Mouse (Mus musculus) liver, postnatal 0 days (tissue): Measurements from ENCODE around the gene Cited4. TPM values are rescaled to one million over a fixed set of nuclear protein-coding genes. Genes with fewer than 3 reads are reported as not detected.

Experiments used
- ATAC-seq: fragments of 200-750 bp; cut with Nextera tagmentation; 2 replicates; pipeline ENCODE4 v1.8.0; 2017; ENCODE audit warnings: mild to moderate bottlenecking, moderate library complexity
- DNase-seq: peaks from one replicate; pipeline ENCODE4 v3.0.0-alpha.2; 2016
- H3K27ac ChIP-seq: fragments of 300-500 bp; sonication (generic); 2 replicates; pipeline ENCODE4 v1.5.1; 2014; ENCODE audit warnings: antibody characterized with exemption, moderate library complexity, mild to moderate bottlenecking, low read depth
- H3K27me3 ChIP-seq: fragments of 300-500 bp; sonication (generic); 2 replicates; pipeline ENCODE4 v1.6.1; 2014; ENCODE audit warnings: low read length, control low read depth, mixed read lengths; ENCODE audit not compliant: insufficient read depth
- H3K36me3 ChIP-seq: fragments of 300-500 bp; sonication (generic); replicated peaks from 2 replicates; pipeline ENCODE4 v1.6.1; 2014; ENCODE audit warnings: mild to moderate bottlenecking, control low read depth, low read length, moderate library complexity, mixed read lengths; ENCODE audit not compliant: insufficient read depth
- H3K4me1 ChIP-seq: fragments of 300-500 bp; sonication (generic); 2 replicates; pipeline ENCODE4 v1.6.1; 2014; ENCODE audit warnings: antibody characterized with exemption, mild to moderate bottlenecking, control low read depth; ENCODE audit not compliant: insufficient read depth
- H3K4me2 ChIP-seq: fragments of 300-500 bp; sonication (generic); 2 replicates; pipeline ENCODE4 v1.6.1; 2014; ENCODE audit warnings: low read depth, mild to moderate bottlenecking, low read length, moderate library complexity, mixed read lengths
- H3K4me3 ChIP-seq: fragments of 300-500 bp; sonication (generic); 2 replicates; pipeline ENCODE4 v1.5.1; 2014; ENCODE audit warnings: low read depth, low read length
- H3K9ac ChIP-seq: fragments of 300-500 bp; sonication (generic); replicated peaks from 2 replicates; pipeline ENCODE4 v1.6.1; 2014; ENCODE audit warnings: mild to moderate bottlenecking, moderate library complexity
- H3K9me3 ChIP-seq: fragments of 300-500 bp; sonication (generic); 2 replicates; pipeline ENCODE4 v1.6.1; 2016; ENCODE audit warnings: mild to moderate bottlenecking, control low read depth, low read length, mixed read lengths
- CTCF ChIP-seq: sonication (generic); IDR thresholded peaks from 2 replicates; pipeline ENCODE4 v1.5.1; 2016; ENCODE audit warnings: antibody characterized with exemption, low read depth
- EP300 ChIP-seq: IDR thresholded peaks from 2 replicates; pipeline ENCODE4 v1.6.1; 2016; ENCODE audit warnings: antibody characterized with exemption, low read depth, mild to moderate bottlenecking
- WGBS: fragments of 180-500 bp; shearing (Covaris S2); extraction: QIAGEN DNeasy Blood & Tissue Kit; methylation state at CpG from one replicate; pipeline ENCODE4 v1.1.7; 2014; ENCODE audit not compliant: insufficient replicate concordance; 5-methylcytosine and 5-hydroxymethylcytosine counted together
- polyA plus RNA-seq: library from polyadenylated mRNA; unstranded; fragments of >200 nt; fragmentation: Nextera tagmentation; extraction: Ambion mirVana; gene quantifications from 2 replicates; pipeline ENCODE4 v1.2.1, GENCODE M21; 2015

Cited4 gene
- polyA plus RNA-seq, 1 experiment from 2014 or later, result 22.9 TPM

DNA sequence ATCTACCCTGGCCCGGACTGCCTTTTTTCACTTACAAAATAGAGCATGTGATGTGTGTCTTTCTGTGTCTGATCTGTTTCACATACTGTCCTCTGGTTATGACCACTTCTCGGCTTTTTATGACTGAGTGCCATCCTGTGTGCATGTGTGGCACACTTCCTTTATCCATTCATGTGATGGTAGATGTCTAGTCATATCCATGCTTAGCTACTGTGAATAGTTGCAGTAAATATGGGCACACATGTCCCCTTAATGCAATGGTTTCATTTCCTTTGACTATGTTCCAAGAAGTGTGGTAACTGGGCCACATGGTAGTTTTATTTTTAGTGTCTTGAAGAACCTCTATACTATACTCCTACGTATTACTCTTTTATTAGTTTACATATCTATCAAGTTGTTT lies 22.5 kb upstream of the Cited4 start:
- DNase-seq (no peak), ATAC-seq (no peak)
- no peak overlapping the region for H3K27ac ChIP-seq
- H3K27me3 ChIP-seq, result peaks cover 10% of the 10 kb centered on the region
- H3K9me3 ChIP-seq, result no peaks in the 10 kb centered on the region
- no peak for TF ChIP-seq CTCF
- no peak for TF ChIP-seq EP300
- WGBS, result 74% methylated on average over 3 of the region's 3 CpGs
- no peaks in the 10 kb centered on the region for H3K36me3 ChIP-seq
- no peaks in the 10 kb centered on the region for H3K4me1 ChIP-seq
- no peak overlapping the region for H3K4me3 ChIP-seq
- H3K9ac ChIP-seq, result no peak overlapping the region
- no peak overlapping the region for H3K4me2 ChIP-seq

DNA sequence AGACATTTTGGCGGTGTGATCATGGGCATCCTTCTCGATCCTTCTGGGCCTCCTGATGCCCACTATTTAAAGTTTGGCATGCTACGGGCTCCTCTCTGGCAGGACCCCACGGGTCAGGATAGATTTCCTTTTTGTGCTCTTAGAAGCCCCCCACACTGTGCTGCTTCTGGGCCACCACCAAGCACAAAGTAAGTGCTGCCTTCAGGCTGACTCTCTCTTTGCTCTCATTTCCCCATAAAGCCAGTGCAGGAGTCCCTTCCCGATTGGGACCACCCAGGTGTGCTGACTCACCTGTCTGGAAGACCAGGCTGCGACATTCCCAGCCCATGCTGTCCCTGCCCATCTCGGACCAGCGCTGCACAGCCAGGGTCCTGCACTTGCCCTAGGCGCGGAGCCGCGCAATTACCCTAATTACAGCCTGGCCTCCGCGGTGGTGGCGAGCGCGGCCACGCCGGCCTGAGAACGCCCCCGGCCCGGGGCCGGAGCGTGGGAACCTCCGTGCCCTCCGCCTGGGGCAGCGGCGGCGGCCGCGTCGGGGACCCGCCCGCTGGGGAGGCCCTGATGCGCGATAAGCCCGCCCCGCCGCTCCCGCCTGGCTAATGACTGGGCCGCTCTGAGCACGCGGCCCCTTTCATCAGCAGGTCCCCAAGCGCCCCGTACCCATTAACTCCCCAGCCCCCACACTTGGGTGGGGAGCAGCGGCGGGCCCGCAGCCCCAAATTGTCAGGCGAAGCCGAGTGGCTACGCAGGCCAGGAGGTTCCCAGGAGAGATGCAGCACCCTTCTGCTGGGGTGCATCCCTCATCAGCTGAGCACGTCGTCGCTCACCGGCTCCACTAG lies 16.8 kb upstream of the Cited4 start:
- no peaks in the 10 kb centered on the region for H3K36me3 ChIP-seq
- peak overlapping the region; percentile 42 for H3K4me3 ChIP-seq
- peak; percentile 49 for DNase-seq
- peaks cover 6% of the 10 kb centered on the region for H3K4me1 ChIP-seq
- H3K27me3 ChIP-seq, result peaks cover 31% of the 10 kb centered on the region
- no peak overlapping the region for H3K27ac ChIP-seq
- TF ChIP-seq EP300, result no peak
- TF ChIP-seq CTCF, result no peak
- H3K4me2 ChIP-seq, result peak overlapping the region; percentile 75
- peak; percentile 63 for ATAC-seq
- H3K9me3 ChIP-seq, result no peaks in the 10 kb centered on the region
- 6% methylated on average over 53 of the region's 55 CpGs for WGBS
- peak overlapping the region; percentile 53 for H3K9ac ChIP-seq

DNA sequence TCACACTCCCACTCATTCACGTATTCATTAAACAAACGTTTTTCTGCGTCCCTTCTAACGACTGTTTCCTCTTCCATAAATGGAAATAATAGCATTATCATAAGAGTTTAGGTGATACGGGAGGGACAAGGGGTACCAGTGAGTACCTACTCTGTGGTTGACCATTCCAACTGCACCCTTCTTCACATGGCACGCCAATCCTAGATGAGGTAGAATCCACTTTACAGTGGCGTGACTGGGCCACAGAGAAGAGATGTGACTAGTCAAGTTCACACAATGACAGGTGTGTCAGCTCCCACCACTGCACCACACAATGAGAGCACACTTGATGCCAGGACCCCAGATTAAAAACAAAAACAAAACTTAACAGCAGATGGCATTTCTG lies 16.2 kb upstream of the Cited4 start:
- Histone ChIP-seq H3K4me1 (peaks cover 6% of the 10 kb centered on the region), H3K36me3 (no peaks in the 10 kb centered on the region), H3K27ac (no peak overlapping the region), H3K9me3 (no peaks in the 10 kb centered on the region), H3K27me3 (peaks cover 31% of the 10 kb centered on the region), H3K4me3 (peak overlapping the region; percentile 42), H3K9ac (no peak overlapping the region), H3K4me2 (peak overlapping the region; percentile 75)
- 24% methylated on average over 7 of the region's 7 CpGs for WGBS
- no peak for ATAC-seq
- DNase-seq, result no peak
- TF ChIP-seq CTCF (no peak), EP300 (no peak)

DNA sequence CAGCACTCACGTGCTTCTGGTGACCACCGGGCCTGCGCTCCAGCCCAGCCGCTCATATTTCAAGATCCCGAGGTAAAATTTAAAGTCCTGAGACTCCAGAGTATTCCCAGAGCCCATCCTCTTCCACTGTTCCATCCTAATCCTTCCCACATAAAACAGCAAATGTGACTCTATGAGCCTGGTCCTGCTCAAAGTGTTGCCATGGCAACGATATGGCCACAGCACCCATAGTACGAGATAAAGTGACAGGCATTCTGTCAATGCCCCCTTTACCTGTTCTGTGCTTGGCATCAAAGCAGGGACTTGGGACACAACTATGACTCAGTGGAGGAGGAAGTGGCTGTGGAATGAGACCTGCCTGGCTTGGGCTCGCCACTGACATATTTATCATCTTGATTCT lies 10.5 kb upstream of the Cited4 start:
- WGBS, result 79% methylated on average over 8 of the region's 8 CpGs
- H3K9me3 ChIP-seq, result no peaks in the 10 kb centered on the region; the same call in 1 of the 2 replicates
- H3K4me2 ChIP-seq, result no peak overlapping the region
- H3K9ac ChIP-seq, result no peak overlapping the region
- H3K4me3 ChIP-seq, result no peak overlapping the region
- H3K27me3 ChIP-seq, result peaks cover 2% of the 10 kb centered on the region; the same call in 1 of the 2 replicates
- DNase-seq, result no peak
- H3K27ac ChIP-seq, result no peak overlapping the region
- H3K4me1 ChIP-seq, result no peaks in the 10 kb centered on the region
- TF ChIP-seq EP300, result no peak
- no peak for TF ChIP-seq CTCF
- no peak for ATAC-seq
- H3K36me3 ChIP-seq, result no peaks in the 10 kb centered on the region

DNA sequence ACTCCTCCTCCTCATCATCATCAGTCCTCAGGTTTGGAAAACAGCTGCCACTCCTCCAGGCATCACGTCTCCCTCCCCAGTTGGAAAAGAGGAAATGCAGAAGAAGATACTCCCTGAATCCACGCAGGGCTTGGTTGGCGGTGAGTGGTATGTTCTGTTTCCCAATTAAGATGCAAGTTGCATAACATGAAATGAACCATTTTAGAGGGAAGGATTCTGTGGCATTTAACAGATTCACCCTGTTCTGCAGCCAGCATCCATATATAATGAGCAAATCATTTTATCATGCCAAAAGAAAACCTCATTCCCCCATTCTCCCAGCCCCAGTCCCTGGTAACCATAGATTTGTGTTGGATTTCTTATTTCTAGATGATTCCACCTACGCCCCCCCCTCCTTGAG lies 5.9 kb upstream of the Cited4 start:
- H3K4me2 ChIP-seq, result no peak overlapping the region
- H3K4me3 ChIP-seq, result no peak overlapping the region
- WGBS, result 57% methylated on average over 4 of the region's 4 CpGs
- H3K9me3 ChIP-seq, result no peaks in the 10 kb centered on the region; the same call in 1 of the 2 replicates
- H3K36me3 ChIP-seq, result no peaks in the 10 kb centered on the region
- TF ChIP-seq CTCF, result no peak
- TF ChIP-seq EP300, result no peak
- H3K27me3 ChIP-seq, result no peaks in the 10 kb centered on the region
- no peak overlapping the region for H3K9ac ChIP-seq
- no peak overlapping the region for H3K27ac ChIP-seq
- ATAC-seq, result no peak
- H3K4me1 ChIP-seq, result no peaks in the 10 kb centered on the region
- DNase-seq, result no peak

DNA sequence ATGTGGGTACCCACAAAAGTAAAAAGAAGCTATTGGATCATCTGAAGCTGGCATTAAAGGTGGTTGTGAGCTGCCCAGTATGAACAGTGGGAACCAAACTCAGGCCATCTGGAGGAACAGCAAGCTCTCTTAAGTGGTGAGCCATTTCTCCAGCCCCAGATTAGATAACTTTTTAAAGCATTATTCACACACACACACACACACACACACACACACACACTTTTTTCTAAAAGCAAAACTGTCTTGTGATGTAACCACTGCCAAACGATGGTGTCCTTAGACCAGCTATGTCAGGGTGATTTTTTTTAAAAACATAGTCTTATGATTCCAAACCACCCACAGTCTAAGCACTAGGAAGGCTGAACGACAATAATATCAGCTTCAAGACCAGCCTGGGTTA lies 1.8 kb upstream of the Cited4 start:
- WGBS, result 45% methylated on average over 2 of the region's 2 CpGs
- H3K27me3 ChIP-seq, result no peaks in the 10 kb centered on the region
- TF ChIP-seq CTCF (no peak), EP300 (no peak)
- no peaks in the 10 kb centered on the region for H3K36me3 ChIP-seq
- H3K9me3 ChIP-seq, result no peaks in the 10 kb centered on the region
- H3K4me2 ChIP-seq, result no peak overlapping the region
- DNase-seq (no peak), ATAC-seq (no peak)
- H3K4me3 ChIP-seq, result no peak overlapping the region
- peak overlapping the region; percentile 16; the same call in 1 of the 2 replicates for H3K27ac ChIP-seq
- H3K4me1 ChIP-seq, result peaks cover 26% of the 10 kb centered on the region
- H3K9ac ChIP-seq, result no peak overlapping the region
